Mouse (Mus musculus): ENCODE measurements at regions not wholly inside any gene's neighbourhood (a gene's known extent, or its start where the extent isn't known, plus 50 kb on each side); places are given as distances from the start of the nearest gene placed in this dataset.
A peak's percentile ranks its signal among the peaks of the same experiment; 100 is the strongest.

DNA sequence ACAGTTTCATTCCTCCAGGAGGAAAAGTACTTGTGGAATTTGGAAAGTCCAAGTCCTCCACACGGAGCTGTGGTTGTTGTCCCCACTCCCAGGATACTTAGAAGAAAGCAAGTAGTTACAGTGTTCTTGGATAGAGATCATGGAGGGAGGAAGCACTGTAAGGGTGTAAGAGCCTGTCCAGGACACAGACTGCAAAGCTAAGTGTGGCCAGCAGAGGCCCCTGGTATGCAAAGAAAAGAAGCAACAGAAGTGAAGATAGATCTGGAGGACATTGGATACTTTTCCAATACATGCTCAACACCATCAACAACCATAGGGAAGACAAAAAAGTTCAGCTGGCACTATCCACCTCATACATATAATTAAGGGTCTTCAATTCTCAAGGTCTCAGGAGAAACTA lies 197.4 kb downstream of the Meis1 start:
- no peak for DNase-seq (ENCODE audit: low spot score in 2 of 2)

DNA sequence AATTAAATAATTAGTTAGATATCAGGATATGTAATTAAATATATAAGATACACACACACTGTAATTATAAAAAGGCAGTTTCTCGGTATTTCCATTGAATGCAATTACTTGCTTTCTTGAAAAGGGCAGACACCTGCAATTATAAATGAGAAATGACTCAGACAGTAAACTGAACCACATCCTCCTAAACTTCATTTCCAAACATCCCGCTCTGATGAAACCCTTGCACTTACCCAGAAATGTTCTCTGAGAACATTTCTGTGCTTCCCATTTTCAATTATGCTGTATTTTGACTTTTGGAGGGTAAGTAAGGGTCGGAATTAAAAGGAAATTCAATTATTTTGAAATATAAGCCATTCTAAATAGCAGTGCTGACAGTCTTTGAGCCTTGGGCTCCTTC lies 204.7 kb downstream of the Meis1 start:
- no peak for DNase-seq (ENCODE audit: low spot score in 2 of 2)

DNA sequence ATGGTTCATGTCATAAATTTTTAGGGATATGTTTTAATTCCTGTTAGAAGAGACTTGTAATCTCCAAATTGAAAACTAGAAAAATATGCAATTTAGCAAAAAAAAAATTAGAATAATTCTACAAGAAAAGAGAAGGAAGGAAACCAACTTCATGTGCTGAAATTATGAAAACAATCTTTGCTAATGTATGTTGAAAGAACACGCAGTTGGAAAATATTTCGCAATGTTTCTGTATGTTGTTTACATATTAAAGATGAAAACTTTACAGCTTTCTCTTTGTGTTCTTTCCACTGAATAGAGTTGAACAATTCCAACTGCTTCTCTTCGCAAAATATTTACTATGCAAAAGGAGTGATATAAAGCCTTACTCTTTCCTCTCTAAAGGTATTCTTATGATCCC lies 251.3 kb downstream of the Meis1 start:
- no peak for DNase-seq (ENCODE audit: low spot score in 2 of 2)

DNA sequence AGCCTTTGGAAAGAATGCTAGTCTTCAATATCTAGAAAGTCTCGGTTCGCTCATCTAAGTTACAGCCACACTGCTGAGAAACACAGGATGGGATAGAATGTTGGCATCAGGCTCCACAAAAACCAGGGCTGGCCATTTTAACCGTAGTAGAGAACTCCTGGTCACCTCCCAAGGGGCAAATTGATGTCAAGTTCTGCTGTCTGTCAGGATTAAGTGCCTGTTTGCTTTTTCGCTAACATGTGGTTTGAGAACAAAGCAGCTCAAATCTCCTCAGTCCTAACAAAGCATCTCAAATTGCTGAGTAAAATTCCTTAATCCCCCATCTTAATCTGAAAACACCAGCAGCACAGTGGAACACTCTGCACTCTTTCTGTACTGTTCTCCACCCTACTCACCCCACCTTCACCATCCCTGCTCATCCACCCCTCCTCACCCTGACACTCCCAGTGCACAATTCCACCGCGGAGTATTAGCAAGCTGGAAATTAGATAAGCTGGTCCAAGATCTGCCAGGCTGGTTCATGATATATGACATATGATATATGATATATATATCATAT lies 252.2 kb downstream of the Meis1 start:
- no peak for DNase-seq (ENCODE audit: low spot score in 2 of 2)

DNA sequence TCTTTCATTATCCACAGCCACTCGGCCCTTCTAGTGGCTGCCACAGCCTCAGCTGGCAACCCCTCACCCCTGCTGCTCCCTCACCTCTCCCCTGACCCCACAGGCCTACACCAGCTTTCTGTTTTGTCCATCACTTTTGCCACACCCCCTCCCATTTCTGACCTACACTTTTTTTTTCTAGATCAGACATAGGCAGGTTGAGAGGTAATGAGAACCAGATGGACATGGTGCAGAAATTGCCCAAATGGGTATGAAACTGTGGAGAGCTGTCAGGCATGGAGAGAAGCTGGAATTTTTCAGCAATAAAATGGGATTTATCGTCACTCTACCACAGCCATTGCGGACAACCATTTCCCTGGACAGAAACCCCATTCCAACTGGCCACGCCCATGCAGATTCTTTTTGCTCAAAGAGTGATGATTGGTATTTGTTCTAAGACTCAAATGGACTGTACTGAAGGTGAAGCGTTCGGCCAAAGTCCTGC lies 260.2 kb downstream of the Meis1 start:
- no peak for DNase-seq (ENCODE audit: low spot score in 2 of 2)

DNA sequence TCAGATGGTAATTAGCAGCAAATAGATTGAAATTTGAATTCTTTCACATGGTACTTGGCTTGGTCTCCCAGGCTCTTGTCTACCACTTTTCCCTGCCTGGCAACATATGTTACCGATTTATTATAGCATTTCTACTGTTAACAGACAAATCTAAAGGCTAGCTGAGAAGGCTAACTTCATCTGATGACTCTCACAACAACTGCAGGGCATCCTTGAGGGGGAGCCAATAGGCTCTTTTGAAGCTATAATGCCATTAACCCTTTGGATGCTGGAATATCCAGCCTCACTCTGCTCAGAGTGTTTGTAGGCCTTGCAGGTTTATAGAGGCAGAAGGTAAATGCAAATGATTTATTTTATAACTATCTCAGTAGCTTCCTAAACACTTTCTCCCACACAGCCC lies 262.2 kb downstream of the Meis1 start:
- DNase-seq (ENCODE audit: low spot score in 2 of 2): no peak

DNA sequence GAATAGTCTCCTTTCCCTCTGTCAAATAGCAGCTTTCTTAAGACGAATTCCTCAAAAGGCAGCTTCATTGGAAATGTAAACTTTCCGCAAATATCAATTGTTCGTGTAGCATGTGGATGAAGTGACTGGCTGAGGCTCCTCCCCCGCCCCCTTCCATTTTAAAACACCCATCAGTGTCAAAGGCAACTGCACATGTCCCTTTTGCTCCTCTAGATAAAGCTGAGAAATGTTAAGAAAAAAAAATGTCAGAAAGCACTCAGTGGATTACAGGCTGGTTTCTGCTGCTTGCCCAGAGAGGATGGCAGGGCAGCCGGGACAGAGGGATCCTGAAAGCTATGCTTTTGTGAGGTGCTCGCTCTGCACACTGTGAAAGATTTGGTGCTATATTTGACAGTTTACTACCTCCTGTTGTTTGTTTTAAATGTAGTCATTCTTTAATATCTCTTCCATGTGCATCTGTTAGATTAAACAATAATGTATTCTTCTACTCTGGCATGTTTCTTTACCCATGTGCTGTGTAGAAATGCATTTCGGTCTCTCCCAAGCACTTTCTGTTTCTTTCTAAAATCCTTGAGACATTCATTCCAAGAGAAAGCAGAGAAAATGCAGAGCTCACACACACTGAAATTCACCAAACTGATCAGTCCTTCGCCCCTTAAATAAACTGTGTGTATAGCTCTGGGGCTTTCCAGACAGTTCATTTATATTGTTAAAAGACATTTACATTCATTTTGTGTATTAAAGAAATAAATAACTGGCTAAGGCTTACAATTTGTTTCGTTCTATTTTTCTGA lies 263.9 kb downstream of the Meis1 start:
- DNase-seq (ENCODE audit: low spot score in 2 of 2): no peak

DNA sequence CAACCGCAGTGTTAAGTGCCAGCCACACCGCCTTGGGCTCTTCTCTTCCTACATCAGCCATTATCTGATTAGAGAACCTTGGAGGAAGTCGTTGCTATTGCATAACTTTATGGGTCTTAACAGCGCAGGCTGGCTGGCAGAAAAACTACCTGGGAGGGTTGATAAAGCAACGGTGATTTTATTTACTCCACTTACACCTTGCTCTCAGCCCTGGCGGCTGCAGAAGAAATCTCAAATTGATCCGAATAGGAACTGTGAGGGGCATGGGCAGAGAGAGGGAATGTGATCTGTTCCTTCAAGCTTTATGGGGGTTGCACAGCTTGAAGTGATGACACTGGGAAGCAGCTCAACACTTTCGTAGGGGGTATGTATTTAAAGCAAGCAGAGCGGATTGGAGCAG lies 264.9 kb downstream of the Meis1 start:
- DNase-seq (ENCODE audit: low spot score in 2 of 2): no peak

DNA sequence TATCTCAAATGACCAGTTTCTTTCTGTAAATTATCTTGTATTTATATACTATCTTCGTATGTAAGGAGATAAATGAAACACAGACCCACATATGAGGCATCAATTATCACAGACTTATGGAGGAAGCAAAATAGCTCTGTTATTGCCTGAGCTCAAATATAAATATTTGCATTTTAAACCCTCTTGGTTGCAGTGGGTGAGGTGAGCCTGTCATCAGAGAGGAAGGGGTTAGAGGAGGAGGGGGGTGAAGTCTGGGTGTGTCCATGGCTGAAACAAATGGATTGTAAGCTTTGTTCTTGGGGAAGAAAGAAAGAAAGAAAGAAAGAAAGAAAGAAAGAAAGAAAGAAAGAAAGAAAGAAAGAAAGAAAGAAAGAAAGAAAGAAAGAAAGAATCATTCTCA lies 265.5 kb downstream of the Meis1 start:
- no peak for DNase-seq (ENCODE audit: low spot score in 2 of 2)

DNA sequence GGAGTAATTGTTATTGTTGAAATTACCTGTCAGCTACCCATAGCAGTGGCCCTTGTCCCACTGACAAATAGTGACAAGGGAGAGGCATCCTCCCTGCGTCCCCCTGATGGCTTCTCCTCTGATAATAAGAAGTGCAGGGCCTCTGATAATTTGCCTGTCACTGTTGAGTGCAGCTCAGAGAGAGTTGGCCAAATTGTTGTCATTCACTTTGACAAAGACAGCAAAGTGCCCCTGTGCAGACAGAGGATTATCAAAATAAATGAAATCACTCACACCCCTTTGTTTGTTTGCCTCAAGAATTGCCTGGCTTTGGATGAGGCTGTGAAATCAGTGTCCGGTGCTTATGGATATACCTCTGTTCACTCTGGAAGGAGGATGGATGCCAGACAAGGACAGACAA lies 266.3 kb downstream of the Meis1 start:
- DNase-seq (ENCODE audit: low spot score in 2 of 2): no peak

DNA sequence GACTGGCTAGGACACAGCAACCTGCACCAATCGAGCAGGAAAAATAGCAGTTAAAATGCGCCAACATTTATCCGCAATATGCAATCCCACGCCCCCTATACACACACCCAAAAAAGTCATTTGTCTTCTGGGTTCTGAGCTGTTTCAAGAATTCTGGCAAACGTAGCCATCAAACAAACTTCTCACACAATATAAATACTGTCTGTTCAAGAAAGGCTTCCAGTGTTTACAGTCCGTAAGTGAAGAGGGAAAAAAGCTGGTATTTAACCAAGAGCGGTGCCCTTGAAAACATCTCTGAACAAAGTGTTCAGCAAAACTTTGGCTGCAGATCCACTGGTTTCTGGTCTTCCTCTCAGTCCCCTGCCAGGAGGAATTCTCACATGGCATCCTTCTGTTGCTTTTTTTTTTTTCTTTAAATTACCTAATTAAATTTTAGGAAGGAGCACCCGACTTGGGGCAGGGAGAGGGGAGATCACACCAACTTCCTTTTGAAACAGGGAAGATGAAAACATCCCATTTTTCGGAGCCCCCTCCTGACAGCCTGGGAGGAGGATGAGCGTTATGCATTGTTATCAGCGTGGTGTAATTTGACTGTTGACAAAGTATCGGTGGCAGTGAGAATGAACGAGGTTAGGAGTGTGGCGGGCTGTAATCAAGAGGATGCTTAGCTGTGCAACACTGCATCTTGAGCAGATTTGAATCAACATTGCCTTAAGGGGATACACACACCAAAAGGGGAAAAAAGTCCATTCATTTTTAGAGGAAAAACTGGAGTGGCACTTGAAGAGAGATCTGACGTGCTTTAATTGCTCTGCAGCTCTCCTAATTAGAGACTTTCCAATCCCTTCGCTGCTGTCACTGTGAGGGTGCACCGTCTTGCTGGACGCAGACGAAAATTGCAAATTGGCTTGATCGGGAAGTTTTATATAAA lies 267.6 kb downstream of the Meis1 start:
- DNase-seq (ENCODE audit: low spot score in 2 of 2): no peak

DNA sequence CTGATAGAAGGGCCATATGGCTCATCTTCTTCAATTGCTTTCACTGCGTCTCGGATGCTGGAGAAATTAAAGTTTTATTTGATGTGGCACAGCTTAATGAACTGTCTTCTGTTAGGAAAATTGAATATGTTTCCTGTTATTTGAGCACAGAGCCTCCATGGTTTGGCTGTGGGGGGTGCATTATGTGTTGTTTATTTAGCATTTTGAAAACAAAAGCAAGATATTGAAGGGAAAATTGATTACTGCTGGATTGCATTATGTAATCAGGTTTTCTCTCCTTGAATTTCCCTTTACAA lies 268.8 kb downstream of the Meis1 start:
- DNase-seq (ENCODE audit: low spot score in 2 of 2): no peak

DNA sequence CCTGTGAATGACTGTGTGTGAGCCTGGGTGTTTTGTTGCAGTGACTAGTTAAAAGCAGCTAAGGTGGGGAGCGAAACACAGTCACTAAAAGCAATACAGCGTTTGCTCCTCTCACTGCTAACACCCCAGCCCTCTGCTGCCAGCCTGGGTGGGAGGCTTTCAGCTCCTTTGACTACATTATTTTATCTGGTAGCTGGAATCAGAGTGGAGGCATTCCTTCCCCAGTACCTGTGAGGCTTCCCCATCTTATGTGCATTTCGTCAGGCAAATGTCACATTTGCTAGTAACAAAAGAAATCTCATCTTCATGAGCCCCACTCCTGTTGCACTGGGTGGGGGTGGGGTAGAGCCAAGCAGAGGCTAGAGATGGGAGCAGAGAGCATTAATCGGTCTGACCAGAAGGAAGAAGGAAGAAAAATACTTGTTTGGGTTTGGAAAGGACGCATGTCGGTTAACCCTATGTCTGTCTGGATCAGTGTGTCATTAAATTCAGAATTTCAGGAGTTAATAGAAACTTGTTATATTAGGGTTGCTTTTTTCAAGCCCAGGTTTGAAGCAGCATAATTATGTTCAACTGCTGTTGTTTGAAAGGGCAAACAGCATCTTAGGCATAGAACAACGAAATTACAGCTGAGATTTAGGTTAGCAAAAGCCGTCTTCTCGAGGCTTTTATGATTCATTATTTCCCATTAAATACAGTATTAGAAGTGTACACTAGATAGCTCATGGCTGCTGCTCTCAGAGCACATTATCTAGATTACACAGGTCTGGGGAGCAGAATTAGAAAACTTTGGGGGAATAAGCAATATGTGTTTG lies 269.3 kb downstream of the Meis1 start:
- DNase-seq (ENCODE audit: low spot score in 2 of 2): peak in 1 of 2 experiments; percentile 31

DNA sequence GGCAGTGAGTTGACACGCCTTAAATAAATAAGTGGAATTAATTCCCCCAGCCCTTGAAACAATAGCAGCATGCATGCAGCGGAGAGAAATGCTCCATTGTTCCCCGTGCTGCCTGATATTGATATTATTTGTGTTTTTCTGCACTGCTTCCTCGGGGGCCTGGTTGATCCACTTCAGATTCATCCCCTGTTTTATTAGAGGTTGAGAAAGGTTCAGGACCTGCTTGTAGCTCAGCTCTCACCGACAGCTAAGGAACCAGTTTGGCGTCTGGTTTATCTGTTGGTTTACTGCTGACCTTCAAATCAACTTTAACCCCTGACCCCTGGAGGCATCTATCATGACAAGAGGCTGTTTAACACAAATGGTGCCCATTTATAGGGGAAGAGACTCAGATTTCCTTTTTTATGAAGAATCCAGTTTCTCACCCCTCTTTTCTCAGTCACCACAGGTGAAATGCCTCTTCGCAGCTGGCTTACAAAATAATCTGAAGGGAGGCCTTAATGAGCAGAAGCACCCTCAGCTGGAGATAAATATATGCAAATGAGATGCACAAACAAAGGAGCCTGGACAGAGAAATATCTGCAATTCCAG lies 270.8 kb downstream of the Meis1 start:
- no peak for DNase-seq (ENCODE audit: low spot score in 2 of 2)

DNA sequence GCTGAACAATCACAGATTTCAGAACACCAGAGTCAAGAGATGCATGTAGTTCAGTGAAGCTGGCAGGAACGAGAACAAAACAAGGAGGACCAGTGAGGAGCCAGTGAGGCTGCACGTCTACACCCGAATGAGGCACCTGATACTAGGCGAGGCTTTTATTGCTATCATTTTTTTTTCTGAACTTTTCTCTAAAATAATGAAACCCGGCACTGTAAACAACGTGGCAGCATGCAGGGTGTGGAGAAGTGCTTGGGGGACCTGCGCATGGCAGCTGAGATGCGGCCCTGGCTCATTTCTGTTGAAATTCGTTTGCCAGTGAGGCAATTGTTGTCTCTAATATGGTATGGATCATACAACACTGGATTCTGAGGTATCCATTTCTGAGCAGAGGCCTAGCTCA lies 271.4 kb downstream of the Meis1 start:
- DNase-seq (ENCODE audit: low spot score in 2 of 2): no peak

DNA sequence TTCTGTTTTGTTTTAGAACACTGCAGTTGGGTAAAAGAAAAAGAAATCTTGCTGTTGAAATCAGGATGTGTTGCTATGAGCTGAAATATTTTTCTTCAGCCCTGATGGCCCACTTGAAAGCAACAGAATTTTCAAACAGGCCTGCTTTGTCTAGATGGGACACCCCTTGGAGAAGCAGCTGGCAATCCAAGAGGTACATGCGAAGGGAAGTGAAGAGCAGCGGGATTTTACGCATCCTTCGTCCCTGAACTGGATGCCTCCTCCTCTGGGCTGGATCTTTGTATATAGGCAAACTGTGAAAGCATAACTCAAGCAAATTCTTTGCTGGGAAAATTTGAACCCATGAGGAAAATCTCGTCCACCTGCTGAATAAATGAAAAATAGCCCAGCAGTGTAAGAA lies 272.3 kb downstream of the Meis1 start:
- DNase-seq (ENCODE audit: low spot score in 2 of 2): no peak

DNA sequence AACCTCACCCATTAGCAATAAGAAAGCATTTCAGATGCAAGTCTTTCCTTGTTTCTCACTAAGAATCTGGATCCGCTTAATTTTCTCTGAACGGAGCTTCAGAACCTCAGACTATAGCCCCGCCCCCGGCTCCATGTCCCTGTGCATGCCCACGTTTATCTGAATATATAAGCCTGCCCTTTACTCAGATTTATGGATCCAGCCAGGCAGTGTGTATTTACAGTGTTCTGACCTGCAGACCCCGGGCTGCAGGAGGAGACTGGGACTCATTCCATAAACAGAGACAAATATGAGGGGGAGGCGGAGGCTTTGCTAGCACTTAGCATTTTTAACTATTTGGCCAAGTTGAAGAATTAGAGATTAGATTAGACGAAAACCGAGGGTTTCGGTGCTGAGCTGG lies 272.9 kb downstream of the Meis1 start:
- DNase-seq (ENCODE audit: low spot score in 2 of 2): no peak

DNA sequence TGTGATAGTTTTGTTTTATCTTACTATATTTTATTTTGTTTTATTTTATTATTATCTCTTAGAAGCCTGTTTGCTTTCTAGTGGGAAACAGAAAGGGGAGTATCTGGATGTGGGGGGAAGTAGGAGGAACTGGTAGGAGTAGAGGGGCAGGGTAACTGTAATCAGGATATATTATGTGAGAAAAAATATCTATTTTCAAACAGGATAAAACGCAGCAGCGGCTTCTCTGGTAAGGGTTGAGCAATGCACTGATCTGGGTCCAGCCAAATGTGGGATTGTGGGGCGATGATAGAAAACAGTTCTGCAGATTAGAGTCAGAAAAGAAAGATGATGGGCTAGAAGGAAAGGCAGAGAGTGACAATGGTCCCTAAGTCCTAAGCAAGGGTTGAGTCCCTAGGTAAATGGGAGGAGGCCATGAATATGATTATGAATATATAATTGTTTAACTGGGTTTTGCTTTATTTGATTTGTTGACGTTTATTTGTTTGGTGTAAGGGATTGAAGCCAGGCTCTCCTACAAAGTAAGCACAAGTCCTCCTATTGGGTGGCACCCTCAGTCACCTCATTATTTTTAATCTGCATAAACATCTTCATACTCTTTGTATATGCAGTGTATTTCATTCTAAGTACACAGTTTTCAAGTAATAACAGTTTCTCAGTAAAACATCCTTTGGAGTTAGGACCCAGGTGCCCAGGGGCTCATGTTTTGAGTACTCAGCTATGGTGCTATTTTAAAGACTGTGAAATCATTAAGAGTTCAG lies 283.7 kb downstream of the Meis1 start:
- no peak for DNase-seq (ENCODE audit: low spot score in 2 of 2)

DNA sequence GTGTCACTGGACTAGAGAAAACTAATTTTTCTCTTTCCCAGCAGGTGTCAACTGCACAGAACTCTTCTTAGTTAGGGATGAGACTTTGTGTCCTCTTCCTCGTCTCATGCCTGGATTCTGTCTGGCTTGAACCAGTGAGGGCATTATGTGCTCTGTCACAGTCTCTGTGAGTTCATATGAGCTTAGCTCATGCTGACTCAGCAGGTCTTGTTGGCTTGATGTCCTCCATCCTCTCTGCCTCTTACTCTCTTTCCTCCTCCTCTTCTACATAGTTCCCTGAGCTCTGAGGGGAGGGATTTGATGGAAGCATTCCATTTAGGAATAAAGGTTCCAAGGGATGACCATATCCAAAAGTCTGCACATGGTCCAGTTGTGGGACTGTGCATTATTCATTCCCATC lies 284.7 kb downstream of the Meis1 start:
- no peak for DNase-seq (ENCODE audit: low spot score in 2 of 2)

DNA sequence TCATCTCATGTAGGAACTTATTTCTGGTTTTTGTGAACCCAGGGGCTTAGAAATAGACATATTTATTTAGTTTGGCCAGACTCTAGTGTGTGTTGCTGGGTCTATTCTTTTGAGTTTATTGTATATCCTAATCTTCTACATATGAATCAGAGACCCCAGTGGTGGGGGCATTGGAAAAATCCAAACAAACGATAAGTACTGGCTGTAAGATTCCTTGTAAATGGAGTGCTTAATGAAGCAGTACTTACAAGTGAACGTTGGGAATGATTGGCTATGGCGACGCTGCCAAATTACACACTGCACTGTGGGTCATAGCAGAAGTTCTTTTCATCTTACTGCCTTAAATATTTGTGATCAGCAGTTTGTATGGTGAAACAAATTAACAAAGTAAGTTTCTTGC lies 289.0 kb downstream of the Meis1 start:
- no peak for DNase-seq (ENCODE audit: low spot score in 2 of 2)

DNA sequence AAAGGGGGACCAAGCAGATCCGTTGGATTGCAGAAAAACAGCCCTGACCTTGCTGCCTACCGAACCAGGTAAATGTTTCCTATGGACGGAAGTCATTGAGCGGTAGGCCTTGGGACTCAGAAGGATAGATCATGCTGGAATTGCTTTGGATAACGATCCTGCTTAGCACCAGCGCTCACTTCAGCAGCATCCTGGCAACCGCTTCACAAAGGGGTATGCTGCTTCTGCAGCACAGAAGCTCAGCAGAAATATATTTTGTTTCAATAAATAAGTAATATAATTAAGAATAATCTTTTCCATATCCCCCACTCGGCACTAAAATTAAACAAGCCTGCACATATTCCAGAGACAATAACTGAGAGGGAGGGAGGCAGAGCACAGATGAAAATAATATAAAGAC lies 296.0 kb downstream of the Meis1 start:
- no peak for DNase-seq (ENCODE audit: low spot score in 2 of 2)
